Mouse (Mus musculus): ENCODE measurements at regions not wholly inside any gene's neighbourhood (a gene's known extent, or its start where the extent isn't known, plus 50 kb on each side); places are given as distances from the start of the nearest gene placed in this dataset.

GRCm38 (mm10) chr1:76530342-76530741 lies 984.3 kb downstream of the Slc4a3 start:
- H3K27me3 ChIP-seq (replicated peaks) = no peaks in the 10 kb centered on the region
- TF ChIP-seq FLI1 (IDR thresholded peaks at IDR 0.05; ENCODE audit: low read length) (no peak), GATA1 (IDR thresholded peaks at IDR 0.05; ENCODE audit: borderline replicate concordance, low read length) (no peak)
- no peak overlapping the region for H3K4me3 ChIP-seq (replicated peaks)
- peaks cover 14% of the 10 kb centered on the region for H3K9me3 ChIP-seq
- no peaks in the 10 kb centered on the region for H3K4me1 ChIP-seq
- H3K36me3 ChIP-seq (replicated peaks; ENCODE audit: low read length) = no peaks in the 10 kb centered on the region

DNA sequence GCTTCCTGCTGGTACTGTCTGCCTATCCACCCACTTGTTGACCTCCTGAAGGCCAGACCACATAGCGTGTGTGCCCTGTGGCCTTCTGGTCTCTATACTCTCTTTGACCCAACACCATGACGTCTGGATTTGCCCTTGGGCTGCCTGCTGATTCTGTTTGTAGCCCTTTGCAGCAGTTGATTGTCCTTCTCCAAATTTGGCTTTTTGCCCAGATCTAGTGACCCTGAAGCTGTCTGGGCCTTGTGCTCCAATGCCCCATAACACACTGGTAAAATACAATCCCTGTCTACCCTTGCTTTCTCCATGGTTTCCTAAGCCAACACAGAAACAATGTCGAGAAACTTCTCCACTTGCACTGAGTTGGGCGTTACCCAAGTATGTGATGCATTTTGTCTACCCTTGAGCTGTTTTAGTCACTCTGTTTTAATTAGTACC lies 979.3 kb downstream of the Epha4 start:
- Histone ChIP-seq H3K4me3 (replicated peaks) (no peak overlapping the region), H3K27me3 (replicated peaks) (no peaks in the 10 kb centered on the region), H3K9me3 (peaks cover 11% of the 10 kb centered on the region), H3K4me1 (no peaks in the 10 kb centered on the region; the same call in 1 of the 2 replicates), H3K36me3 (replicated peaks; ENCODE audit: low read length) (no peaks in the 10 kb centered on the region)
- TF ChIP-seq FLI1 (IDR thresholded peaks at IDR 0.05; ENCODE audit: low read length) = no peak

- Histone ChIP-seq H3K4me3 (replicated peaks) (no peak overlapping the region), H3K36me3 (replicated peaks; ENCODE audit: low read length) (no peaks in the 10 kb centered on the region), H3K27me3 (replicated peaks) (no peaks in the 10 kb centered on the region), H3K9me3 (peaks cover 7% of the 10 kb centered on the region), H3K4me1 (no peaks in the 10 kb centered on the region; the same call in 1 of the 2 replicates)
- no peak for TF ChIP-seq FLI1 (IDR thresholded peaks at IDR 0.05; ENCODE audit: low read length)
- no peak for TF ChIP-seq GATA1 (IDR thresholded peaks at IDR 0.05; ENCODE audit: borderline replicate concordance, low read length)
These were observed 974.4 kb downstream of the Epha4 start for GRCm38 (mm10) chr1:76540529-76540928.

GRCm38 (mm10) chr1:76550876-76551275 lies 964.0 kb downstream of the Epha4 start:
- Histone ChIP-seq H3K36me3 (replicated peaks; ENCODE audit: low read length) (no peaks in the 10 kb centered on the region), H3K27me3 (replicated peaks) (no peaks in the 10 kb centered on the region), H3K4me1 (no peaks in the 10 kb centered on the region), H3K4me3 (replicated peaks) (no peak overlapping the region), H3K9me3 (no peaks in the 10 kb centered on the region)
- TF ChIP-seq GATA1 (IDR thresholded peaks at IDR 0.05; ENCODE audit: borderline replicate concordance, low read length) (no peak), FLI1 (IDR thresholded peaks at IDR 0.05; ENCODE audit: low read length) (no peak)

- no peak overlapping the region for H3K4me3 ChIP-seq (replicated peaks)
- H3K27me3 ChIP-seq (replicated peaks) = no peaks in the 10 kb centered on the region
- no peaks in the 10 kb centered on the region for H3K36me3 ChIP-seq (replicated peaks; ENCODE audit: low read length)
- no peaks in the 10 kb centered on the region for H3K4me1 ChIP-seq
- TF ChIP-seq FLI1 (IDR thresholded peaks at IDR 0.05; ENCODE audit: low read length) (no peak), GATA1 (IDR thresholded peaks at IDR 0.05; ENCODE audit: borderline replicate concordance, low read length) (no peak)
- peaks cover 8% of the 10 kb centered on the region for H3K9me3 ChIP-seq
These were observed 955.4 kb downstream of the Epha4 start for GRCm38 (mm10) chr1:76559441-76559840.

DNA sequence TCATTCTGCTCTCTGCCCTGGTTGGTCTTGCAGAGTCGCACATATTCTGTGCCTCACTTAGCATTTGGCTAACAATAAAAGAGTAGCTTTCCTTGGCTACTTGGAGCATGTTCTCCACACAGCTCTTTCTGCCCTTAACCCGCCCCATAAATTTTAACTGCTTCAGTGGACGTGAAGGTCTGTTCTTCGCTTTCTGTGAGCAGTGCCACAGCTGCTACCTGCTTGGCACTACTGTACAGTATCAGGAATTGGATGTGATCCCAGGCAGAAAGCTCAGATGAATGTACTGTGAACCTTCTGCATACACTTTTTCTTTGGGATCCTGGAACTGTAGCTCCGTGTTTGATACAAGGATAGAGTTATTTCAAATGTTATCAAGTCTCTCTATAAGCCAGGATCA lies 939.4 kb downstream of the Epha4 start:
- no peaks in the 10 kb centered on the region for H3K4me1 ChIP-seq
- TF ChIP-seq FLI1 (IDR thresholded peaks at IDR 0.05; ENCODE audit: low read length) (no peak), GATA1 (IDR thresholded peaks at IDR 0.05; ENCODE audit: borderline replicate concordance, low read length) (no peak)
- no peaks in the 10 kb centered on the region for H3K27me3 ChIP-seq (replicated peaks)
- no peaks in the 10 kb centered on the region for H3K36me3 ChIP-seq (replicated peaks; ENCODE audit: low read length)
- H3K4me3 ChIP-seq (replicated peaks) = no peak overlapping the region
- no peaks in the 10 kb centered on the region for H3K9me3 ChIP-seq

- Histone ChIP-seq H3K4me3 (replicated peaks) (no peak overlapping the region), H3K4me1 (no peaks in the 10 kb centered on the region), H3K36me3 (replicated peaks; ENCODE audit: low read length) (no peaks in the 10 kb centered on the region), H3K9me3 (peaks cover 18% of the 10 kb centered on the region; the same call in 1 of the 2 replicates), H3K27me3 (replicated peaks) (no peaks in the 10 kb centered on the region)
- TF ChIP-seq GATA1 (IDR thresholded peaks at IDR 0.05; ENCODE audit: borderline replicate concordance, low read length) = no peak
- no peak for TF ChIP-seq FLI1 (IDR thresholded peaks at IDR 0.05; ENCODE audit: low read length)
These were observed 929.0 kb downstream of the Epha4 start for GRCm38 (mm10) chr1:76585921-76586320.

GRCm38 (mm10) chr1:76625831-76626230 lies 889.1 kb downstream of the Epha4 start:
- TF ChIP-seq FLI1 (IDR thresholded peaks at IDR 0.05; ENCODE audit: low read length) = no peak
- TF ChIP-seq GATA1 (IDR thresholded peaks at IDR 0.05; ENCODE audit: borderline replicate concordance, low read length) = no peak
- Histone ChIP-seq H3K4me1 (no peaks in the 10 kb centered on the region), H3K27me3 (replicated peaks) (no peaks in the 10 kb centered on the region), H3K9me3 (no peaks in the 10 kb centered on the region), H3K4me3 (replicated peaks) (no peak overlapping the region), H3K36me3 (replicated peaks; ENCODE audit: low read length) (no peaks in the 10 kb centered on the region)

DNA sequence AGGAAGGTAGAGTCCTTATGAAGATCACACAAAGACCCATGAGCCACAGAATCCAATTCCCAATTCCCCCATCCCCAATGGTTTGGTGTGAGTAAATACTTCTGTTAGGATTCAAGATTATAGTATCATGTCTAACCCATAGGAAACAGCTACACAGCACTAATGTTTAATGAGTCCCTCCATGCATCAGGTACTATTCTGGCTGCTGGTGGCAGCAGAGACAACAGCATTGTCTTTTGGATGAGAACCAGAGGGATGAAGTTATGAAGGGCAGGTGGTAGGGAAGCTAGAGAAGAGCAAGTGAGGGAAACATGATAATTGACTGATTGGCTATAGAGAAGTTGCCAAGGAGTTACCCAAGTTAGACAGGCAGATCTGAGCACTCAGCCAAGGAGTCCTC lies 885.0 kb downstream of the Epha4 start:
- no peak overlapping the region for H3K4me3 ChIP-seq (replicated peaks)
- no peaks in the 10 kb centered on the region for H3K27me3 ChIP-seq (replicated peaks)
- H3K36me3 ChIP-seq (replicated peaks; ENCODE audit: low read length) = no peaks in the 10 kb centered on the region
- TF ChIP-seq GATA1 (IDR thresholded peaks at IDR 0.05; ENCODE audit: borderline replicate concordance, low read length) (no peak), FLI1 (IDR thresholded peaks at IDR 0.05; ENCODE audit: low read length) (no peak)
- H3K4me1 ChIP-seq = no peaks in the 10 kb centered on the region
- no peaks in the 10 kb centered on the region for H3K9me3 ChIP-seq

GRCm38 (mm10) chr1:76634071-76634470 lies 880.8 kb downstream of the Epha4 start:
- no peaks in the 10 kb centered on the region for H3K36me3 ChIP-seq (replicated peaks; ENCODE audit: low read length)
- no peaks in the 10 kb centered on the region for H3K4me1 ChIP-seq
- peaks cover 14% of the 10 kb centered on the region for H3K9me3 ChIP-seq
- H3K4me3 ChIP-seq (replicated peaks) = no peak overlapping the region
- no peak for TF ChIP-seq FLI1 (IDR thresholded peaks at IDR 0.05; ENCODE audit: low read length)
- TF ChIP-seq GATA1 (IDR thresholded peaks at IDR 0.05; ENCODE audit: borderline replicate concordance, low read length) = no peak
- H3K27me3 ChIP-seq (replicated peaks) = no peaks in the 10 kb centered on the region
